Mouse (Mus musculus) liver, embryonic 14.5 days (tissue): Measurements from ENCODE around the gene Smok2b.
"Not testable (repeated sequence)": the region's sequence is repeated elsewhere in the genome, so short reads cannot be mapped to it uniquely, and the experiment has no call there.

Experiments used
- CTCF ChIP-seq: IDR thresholded peaks from 2 replicates; pipeline ENCODE4 v1.5.1; 2016; ENCODE audit warnings: antibody characterized with exemption, low read depth, control low read depth
- EP300 ChIP-seq: IDR thresholded peaks from 2 replicates; pipeline ENCODE4 v1.6.1; 2016; ENCODE audit warnings: antibody characterized with exemption, low read depth

DNA sequence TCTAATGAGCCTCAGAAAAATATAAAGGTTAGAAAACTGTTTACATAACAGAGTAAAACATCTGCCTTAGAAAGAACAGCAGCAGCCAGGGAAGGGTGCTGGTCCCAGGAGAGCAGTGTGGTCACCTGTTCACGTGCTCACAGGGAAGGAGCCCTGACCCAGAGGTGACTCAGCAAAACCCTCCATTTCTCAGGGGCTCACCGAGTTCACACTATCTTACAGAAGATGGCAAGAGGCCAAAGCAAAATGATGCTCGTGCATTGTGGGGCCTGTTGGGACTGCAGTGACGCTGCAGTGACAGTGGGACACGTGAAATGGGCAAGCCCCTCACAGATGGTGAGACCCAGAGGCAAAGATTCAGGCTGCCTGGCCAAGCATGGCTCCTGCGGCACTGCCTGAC lies 42.4 kb upstream of the Smok2b start:
- TF ChIP-seq CTCF, EP300: not testable (repeated sequence)
